Mouse (Mus musculus) thymus, adult 2 months (tissue): ENCODE measurements around the gene Pon2.

Experiments used
- CTCF ChIP-seq: fragments of 200-500 bp; IDR thresholded peaks from 2 replicates; pipeline ENCODE4 v1.5.1; 2012; ENCODE audit warnings: mild to moderate bottlenecking, control low read depth, low read length, moderate library complexity, borderline replicate concordance; ENCODE audit not compliant: control insufficient read depth, poor library complexity, insufficient read depth; ENCODE audit errors: extremely low read depth
- POLR2A ChIP-seq: fragments of 200-500 bp; IDR thresholded peaks from 2 replicates; pipeline ENCODE4 v1.6.1; 2012; ENCODE audit warnings: mild to moderate bottlenecking, low read length, control low read depth, moderate library complexity; ENCODE audit not compliant: control insufficient read depth, poor library complexity, insufficient read depth; ENCODE audit errors: extremely low read depth

GRCm38 (mm10) chr6:5334021-5334420 lies 35.8 kb upstream of the Pon2 start:
- TF ChIP-seq CTCF, result no peak
- TF ChIP-seq POLR2A, result no peak
